Mouse (Mus musculus) kidney, embryonic 15.5 days (tissue): ENCODE data around the gene Stx1b. TPM values are rescaled to one million over a fixed set of nuclear protein-coding genes. Genes with fewer than 3 reads are reported as not detected.

Source experiments
- ATAC-seq: fragments of 200-750 bp; cut with Nextera tagmentation; replicated peaks from 2 replicates; pipeline ENCODE4 v1.8.0; 2017; ENCODE audit warnings: moderate TSS enrichment; ENCODE audit not compliant: low FRiP score
- H3K27ac ChIP-seq: fragments of 300-500 bp; sonication (generic); 2 replicates; pipeline ENCODE4 v1.5.1; 2015; ENCODE audit warnings: mild to moderate bottlenecking, inconsistent platforms
- H3K27me3 ChIP-seq: fragments of 300-500 bp; sonication (generic); 2 replicates; pipeline ENCODE4 v1.6.1; 2015; ENCODE audit warnings: inconsistent platforms
- H3K36me3 ChIP-seq: fragments of 300-500 bp; sonication (generic); 2 replicates; pipeline ENCODE4 v1.6.1; 2015; ENCODE audit warnings: inconsistent platforms
- H3K4me1 ChIP-seq: fragments of 300-500 bp; sonication (generic); 2 replicates; pipeline ENCODE4 v1.6.1; 2015; ENCODE audit warnings: inconsistent platforms
- H3K4me2 ChIP-seq: fragments of 300-500 bp; sonication (generic); 2 replicates; pipeline ENCODE4 v1.6.1; 2015; ENCODE audit warnings: moderate library complexity, mild to moderate bottlenecking, inconsistent platforms
- H3K4me3 ChIP-seq: fragments of 300-500 bp; sonication (generic); replicated peaks from 2 replicates; pipeline ENCODE4 v1.5.1; 2015; ENCODE audit warnings: mild to moderate bottlenecking, inconsistent platforms
- H3K9ac ChIP-seq: fragments of 300-500 bp; sonication (generic); 2 replicates; pipeline ENCODE4 v1.6.1; 2015; ENCODE audit warnings: mild to moderate bottlenecking, inconsistent platforms
- H3K9me3 ChIP-seq: fragments of 300-500 bp; sonication (generic); replicated peaks from 2 replicates; pipeline ENCODE4 v1.6.1; 2016; ENCODE audit warnings: inconsistent platforms
- WGBS: fragments of 180-500 bp; shearing (Covaris S2); methylation state at CpG from one replicate; pipeline ENCODE4 v1.1.7; 2015; ENCODE audit warnings: mixed read lengths; 5-methylcytosine and 5-hydroxymethylcytosine counted together
- polyA plus RNA-seq: library from polyadenylated mRNA; unstranded; fragments of >200 nt; fragmentation: Nextera tagmentation; extraction: Ambion mirVana; gene quantifications from 2 replicates; pipeline ENCODE4 v1.2.1, GENCODE M21; 2015

Stx1b gene
- polyA plus RNA-seq, 1 experiment from 2014 or later: 5.2 TPM

GRCm38 (mm10) chr7:127772080-127772479 is 52.3 kb downstream of the Stx1b start:
- H3K27ac ChIP-seq: no peak overlapping the region
- H3K4me2 ChIP-seq: no peak overlapping the region
- ATAC-seq: no peak
- 69% methylated on average over 3 of the region's 3 CpGs for WGBS
- no peaks in the 10 kb centered on the region for H3K9me3 ChIP-seq
- peaks cover 40% of the 10 kb centered on the region for H3K4me1 ChIP-seq
- no peak overlapping the region for H3K9ac ChIP-seq
- H3K27me3 ChIP-seq: no peaks in the 10 kb centered on the region
- peaks cover 19% of the 10 kb centered on the region for H3K36me3 ChIP-seq
- H3K4me3 ChIP-seq: no peak overlapping the region

- Histone ChIP-seq H3K4me2 (peak overlapping the region; percentile 94), H3K9ac (0 out of 2 replicates have a peak overlapping the region, but pooled peaks have one; percentile 91), H3K9me3 (no peaks in the 10 kb centered on the region), H3K4me3 (peak overlapping the region; percentile 81), H3K4me1 (peaks cover 40% of the 10 kb centered on the region), H3K36me3 (peaks cover 27% of the 10 kb centered on the region), H3K27me3 (no peaks in the 10 kb centered on the region), H3K27ac (no peak overlapping the region)
- 69% methylated on average over 5 of the region's 5 CpGs for WGBS
- ATAC-seq: no peak
Measured at GRCm38 (mm10) chr7:127771262-127771661, 53.1 kb downstream of the Stx1b start.

- ATAC-seq: peak; percentile 19
- Histone ChIP-seq H3K27me3 (no peaks in the 10 kb centered on the region), H3K9ac (peak overlapping the region; percentile 91), H3K36me3 (peaks cover 37% of the 10 kb centered on the region), H3K4me2 (peak overlapping the region; percentile 94), H3K4me1 (peaks cover 33% of the 10 kb centered on the region), H3K27ac (peak overlapping the region; percentile 98), H3K9me3 (no peaks in the 10 kb centered on the region), H3K4me3 (peak overlapping the region; percentile 81)
- WGBS: 2% methylated on average over 27 of the region's 27 CpGs
Measured at GRCm38 (mm10) chr7:127770039-127770905, 54.1 kb downstream of the Stx1b start.

GRCm38 (mm10) chr7:127769651-127770038 is 54.7 kb downstream of the Stx1b start, which contains the start of gene Orai3:
Gene Orai3, plus strand, starts transcription at chr7:127769815.
- ATAC-seq: peak; percentile 86
- peak within 1 kb of the TSS; percentile 81 for H3K4me3 ChIP-seq
- peak within 1 kb of the TSS; percentile 94 for H3K4me2 ChIP-seq
- no peaks in the 10 kb centered on the region for H3K27me3 ChIP-seq
- H3K27ac ChIP-seq: peak within 1 kb of the TSS; percentile 98
- peaks cover 33% of the 10 kb centered on the region for H3K4me1 ChIP-seq
- peak within 1 kb of the TSS; percentile 91 for H3K9ac ChIP-seq
- WGBS: under 1% methylated on average over 24 of the region's 24 CpGs
- H3K9me3 ChIP-seq: no peaks in the 10 kb centered on the region
- peaks cover 42% of the 10 kb centered on the region for H3K36me3 ChIP-seq

GRCm38 (mm10) chr7:127768997-127769593 is 55.3 kb downstream of the Stx1b start:
- Histone ChIP-seq H3K27me3 (no peaks in the 10 kb centered on the region), H3K36me3 (peaks cover 45% of the 10 kb centered on the region), H3K4me2 (peak overlapping the region; percentile 94), H3K4me1 (peaks cover 32% of the 10 kb centered on the region), H3K9ac (peak overlapping the region; percentile 91), H3K27ac (peak overlapping the region; percentile 98), H3K9me3 (no peaks in the 10 kb centered on the region), H3K4me3 (peak overlapping the region; percentile 81)
- ATAC-seq: peak; percentile 90
- whole genome bisulfite sequencing: under 1% methylated on average over 16 of the region's 16 CpGs

- no peaks in the 10 kb centered on the region for H3K27me3 ChIP-seq
- H3K4me2 ChIP-seq: peak overlapping the region; percentile 94
- H3K4me3 ChIP-seq: peak overlapping the region; percentile 81; the same call in 1 of the 2 replicates
- 53% methylated on average over 13 of the region's 13 CpGs for WGBS
- H3K27ac ChIP-seq: peak overlapping the region; percentile 98
- H3K9ac ChIP-seq: no peak overlapping the region
- peaks cover 29% of the 10 kb centered on the region for H3K4me1 ChIP-seq
- H3K9me3 ChIP-seq: no peaks in the 10 kb centered on the region
- ATAC-seq: no peak
- H3K36me3 ChIP-seq: peaks cover 51% of the 10 kb centered on the region
Measured at GRCm38 (mm10) chr7:127768346-127768996, 55.9 kb downstream of the Stx1b start.

- no peak for ATAC-seq
- H3K9ac ChIP-seq: no peak overlapping the region
- WGBS: 94% methylated on average over 19 of the region's 19 CpGs
- peak overlapping the region; percentile 98 for H3K27ac ChIP-seq
- H3K4me2 ChIP-seq: no peak overlapping the region
- peaks cover 29% of the 10 kb centered on the region for H3K4me1 ChIP-seq
- no peaks in the 10 kb centered on the region for H3K9me3 ChIP-seq
- H3K36me3 ChIP-seq: peaks cover 56% of the 10 kb centered on the region
- no peaks in the 10 kb centered on the region for H3K27me3 ChIP-seq
- no peak overlapping the region; the same call in 1 of the 2 replicates for H3K4me3 ChIP-seq
Measured at GRCm38 (mm10) chr7:127767671-127768345, 56.5 kb downstream of the Stx1b start.

- no peak for ATAC-seq
- no peak overlapping the region; the same call in 1 of the 2 replicates for H3K4me3 ChIP-seq
- no peak overlapping the region for H3K9ac ChIP-seq
- H3K27ac ChIP-seq: no peak overlapping the region
- 79% methylated on average over 17 of the region's 17 CpGs for WGBS
- peaks cover 29% of the 10 kb centered on the region for H3K4me1 ChIP-seq
- H3K4me2 ChIP-seq: no peak overlapping the region
- no peaks in the 10 kb centered on the region for H3K9me3 ChIP-seq
- H3K27me3 ChIP-seq: no peaks in the 10 kb centered on the region
- H3K36me3 ChIP-seq: peaks cover 63% of the 10 kb centered on the region
Measured at GRCm38 (mm10) chr7:127766851-127767609, 57.3 kb downstream of the Stx1b start.

GRCm38 (mm10) chr7:127765756-127766155 is 58.6 kb downstream of the Stx1b start:
- Histone ChIP-seq H3K4me3 (no peak overlapping the region), H3K27ac (no peak overlapping the region), H3K4me1 (peaks cover 23% of the 10 kb centered on the region), H3K9ac (no peak overlapping the region), H3K36me3 (peaks cover 75% of the 10 kb centered on the region), H3K9me3 (no peaks in the 10 kb centered on the region), H3K27me3 (no peaks in the 10 kb centered on the region), H3K4me2 (no peak overlapping the region)
- ATAC-seq: no peak
- WGBS: 86% methylated on average over 2 of the region's 2 CpGs

GRCm38 (mm10) chr7:127763642-127764041 is 60.7 kb downstream of the Stx1b start:
- 90% methylated on average over 4 of the region's 4 CpGs for WGBS
- Histone ChIP-seq H3K4me2 (no peak overlapping the region), H3K27me3 (no peaks in the 10 kb centered on the region), H3K9ac (no peak overlapping the region), H3K4me3 (no peak overlapping the region), H3K27ac (no peak overlapping the region), H3K9me3 (no peaks in the 10 kb centered on the region), H3K4me1 (peaks cover 20% of the 10 kb centered on the region), H3K36me3 (peaks cover 89% of the 10 kb centered on the region)
- no peak for ATAC-seq

GRCm38 (mm10) chr7:127761026-127761425 is 63.3 kb downstream of the Stx1b start:
- H3K4me3 ChIP-seq: no peak overlapping the region
- ATAC-seq: no peak
- no peak overlapping the region for H3K9ac ChIP-seq
- H3K27me3 ChIP-seq: no peaks in the 10 kb centered on the region
- H3K4me1 ChIP-seq: peaks cover 24% of the 10 kb centered on the region
- H3K4me2 ChIP-seq: no peak overlapping the region
- H3K9me3 ChIP-seq: no peaks in the 10 kb centered on the region
- no peak overlapping the region for H3K27ac ChIP-seq
- WGBS: 38% methylated on average over 7 of the region's 7 CpGs
- H3K36me3 ChIP-seq: peaks cover 89% of the 10 kb centered on the region
